Mouse (Mus musculus): ENCODE measurements at regions not wholly inside any gene's neighbourhood (a gene's known extent, or its start where the extent isn't known, plus 50 kb on each side); places are given as distances from the start of the nearest gene placed in this dataset.

DNA sequence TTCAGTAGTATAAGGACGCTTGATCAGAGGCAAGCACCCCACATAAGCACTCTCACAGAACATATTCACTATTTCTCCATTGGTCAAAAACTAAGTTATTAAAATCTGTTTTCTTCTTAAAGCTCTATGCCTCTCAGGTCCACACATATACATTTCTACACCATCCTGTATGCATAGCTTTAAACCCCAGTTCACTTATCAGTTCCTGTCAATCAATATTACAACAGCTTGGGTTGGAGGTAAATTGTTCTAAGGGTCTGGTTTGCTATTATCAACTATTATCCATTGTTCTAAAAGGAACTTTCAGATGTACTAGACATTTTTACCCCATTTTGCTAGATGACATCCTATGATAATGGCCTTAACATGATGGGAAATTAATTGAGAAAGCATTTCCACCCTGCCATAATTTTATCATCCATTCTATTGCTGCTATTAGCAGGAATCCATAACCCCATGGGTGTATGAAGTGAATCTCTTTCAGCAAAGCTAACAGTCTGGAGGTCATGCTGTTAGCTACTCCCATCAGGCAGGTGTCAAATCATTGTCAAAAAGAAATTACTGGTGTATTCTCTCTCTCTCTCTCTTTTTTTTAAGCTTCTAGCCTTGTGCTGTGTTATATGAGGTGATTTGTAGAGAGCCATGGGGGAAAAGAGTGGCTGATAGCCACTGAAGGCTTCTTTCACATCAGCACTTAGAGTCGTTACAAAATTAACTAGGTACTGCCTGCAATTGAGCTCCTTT, 253.3 kb upstream of the Tmeff2 start:
- no peak for TF ChIP-seq EP300 (IDR thresholded peaks at IDR 0.05; ENCODE audit: low read length)
- no peak for TF ChIP-seq SIN3A (IDR thresholded peaks at IDR 0.05; ENCODE audit: low read length)
- TF ChIP-seq MAX (IDR thresholded peaks at IDR 0.05; ENCODE audit: low read length) = no peak
- TF ChIP-seq CTCF (conservative IDR thresholded peaks at IDR 0.05 in 1 of 2, IDR thresholded peaks at IDR 0.05 in 1 of 2; ENCODE audit: low read depth in 2 of 2, low read length in 2 of 2) = no peak
- no peak for TF ChIP-seq USF1 (IDR thresholded peaks at IDR 0.05; ENCODE audit: low read depth, low read length)
- TF ChIP-seq TBP (conservative IDR thresholded peaks at IDR 0.05; ENCODE audit: low read depth, low read length) = no peak
- no peak for TF ChIP-seq MXI1 (IDR thresholded peaks at IDR 0.05; ENCODE audit: low read depth, low read length)
- TF ChIP-seq UBTF (IDR thresholded peaks at IDR 0.05; ENCODE audit: low read depth, low read length) = no peak

Data from CH12.LX (cell line).